Mouse (Mus musculus) intestine, postnatal 0 days (tissue): ENCODE measurements at regions not wholly inside any gene's neighbourhood (a gene's known extent, or its start where the extent isn't known, plus 50 kb on each side); places are given as distances from the start of the nearest gene placed in this dataset.

Source experiments
- ATAC-seq: fragments of 200-750 bp; cut with Nextera tagmentation; 2 replicates; pipeline ENCODE4 v1.8.0; 2017; ENCODE audit warnings: mild to moderate bottlenecking, moderate TSS enrichment, moderate library complexity
- H3K27ac ChIP-seq: fragments of 300-500 bp; sonication (generic); 2 replicates; pipeline ENCODE4 v1.5.1; 2014; ENCODE audit warnings: mild to moderate bottlenecking, low read depth, low read length, moderate library complexity
- H3K27me3 ChIP-seq: fragments of 300-500 bp; sonication (generic); replicated peaks from 2 replicates; pipeline ENCODE4 v1.6.1; 2014; ENCODE audit warnings: low read length, mixed read lengths; ENCODE audit not compliant: control insufficient read depth, insufficient read depth
- H3K36me3 ChIP-seq: fragments of 300-500 bp; sonication (generic); 2 replicates; pipeline ENCODE4 v1.6.1; 2014; ENCODE audit warnings: mild to moderate bottlenecking, moderate library complexity; ENCODE audit not compliant: control insufficient read depth, insufficient read depth
- H3K4me1 ChIP-seq: fragments of 300-500 bp; sonication (generic); replicated peaks from 2 replicates; pipeline ENCODE4 v1.6.1; 2014; ENCODE audit warnings: antibody characterized with exemption, low read length, mixed read lengths; ENCODE audit not compliant: control insufficient read depth, insufficient read depth
- H3K4me2 ChIP-seq: fragments of 300-500 bp; sonication (generic); replicated peaks from 2 replicates; pipeline ENCODE4 v1.6.1; 2014; ENCODE audit warnings: low read depth, mild to moderate bottlenecking, moderate library complexity
- H3K4me3 ChIP-seq: fragments of 300-500 bp; sonication (generic); 2 replicates; pipeline ENCODE4 v1.5.1; 2014; ENCODE audit warnings: low read depth, low read length
- H3K9ac ChIP-seq: fragments of 300-500 bp; sonication (generic); 2 replicates; pipeline ENCODE4 v1.6.1; 2014; ENCODE audit warnings: mild to moderate bottlenecking, low read depth, low read length
- H3K9me3 ChIP-seq: fragments of 300-500 bp; sonication (generic); 2 replicates; pipeline ENCODE4 v1.6.1; 2016; ENCODE audit warnings: mixed run types; ENCODE audit not compliant: control insufficient read depth
- CTCF ChIP-seq: sonication (generic); IDR thresholded peaks from 2 replicates; pipeline ENCODE4 v1.5.1; 2016; ENCODE audit warnings: low read depth, mild to moderate bottlenecking, control low read depth, antibody characterized with exemption, moderate library complexity
- WGBS: fragments of 180-500 bp; shearing (Covaris S2); extraction: QIAGEN DNeasy Blood & Tissue Kit; methylation state at CpG from one replicate; pipeline ENCODE4 v1.1.7; 2014; 5-methylcytosine and 5-hydroxymethylcytosine counted together

- H3K27me3 ChIP-seq: no peaks in the 10 kb centered on the region
- ATAC-seq: no peak
- no peak overlapping the region for H3K4me2 ChIP-seq
- H3K36me3 ChIP-seq: no peaks in the 10 kb centered on the region
- H3K4me3 ChIP-seq: no peak overlapping the region
- H3K9me3 ChIP-seq: no peaks in the 10 kb centered on the region
- no peak overlapping the region for H3K27ac ChIP-seq
- H3K4me1 ChIP-seq: no peaks in the 10 kb centered on the region
- H3K9ac ChIP-seq: no peak overlapping the region
- no peak for TF ChIP-seq CTCF
- 85% methylated on average over 10 of the region's 10 CpGs for WGBS
These were observed 274.4 kb upstream of the Gm10131 start for GRCm38 (mm10) chr8:34385806-34386439.

GRCm38 (mm10) chr8:34380615-34381014 is 269.1 kb upstream of the Gm10131 start:
- TF ChIP-seq CTCF: no peak
- no peaks in the 10 kb centered on the region for H3K4me1 ChIP-seq
- WGBS: 72% methylated on average over 19 of the region's 19 CpGs
- H3K27me3 ChIP-seq: no peaks in the 10 kb centered on the region
- no peaks in the 10 kb centered on the region for H3K9me3 ChIP-seq
- ATAC-seq: no peak
- H3K4me2 ChIP-seq: no peak overlapping the region
- H3K27ac ChIP-seq: no peak overlapping the region
- no peaks in the 10 kb centered on the region for H3K36me3 ChIP-seq
- H3K9ac ChIP-seq: no peak overlapping the region
- no peak overlapping the region for H3K4me3 ChIP-seq

- TF ChIP-seq CTCF: no peak
- H3K27ac ChIP-seq: no peak overlapping the region
- WGBS: 44% methylated on average over 3 of the region's 3 CpGs
- no peaks in the 10 kb centered on the region for H3K9me3 ChIP-seq
- ATAC-seq: no peak
- H3K4me1 ChIP-seq: no peaks in the 10 kb centered on the region
- no peak overlapping the region for H3K4me2 ChIP-seq
- H3K9ac ChIP-seq: no peak overlapping the region
- no peaks in the 10 kb centered on the region for H3K27me3 ChIP-seq
- no peaks in the 10 kb centered on the region for H3K36me3 ChIP-seq
- no peak overlapping the region for H3K4me3 ChIP-seq
These were observed 265.6 kb upstream of the Gm10131 start for GRCm38 (mm10) chr8:34377154-34377553.

GRCm38 (mm10) chr8:34374242-34374641 is 262.7 kb upstream of the Gm10131 start:
- Histone ChIP-seq H3K4me2 (no peak overlapping the region), H3K27ac (no peak overlapping the region), H3K9ac (no peak overlapping the region), H3K4me1 (no peaks in the 10 kb centered on the region), H3K4me3 (no peak overlapping the region), H3K27me3 (no peaks in the 10 kb centered on the region), H3K36me3 (no peaks in the 10 kb centered on the region), H3K9me3 (no peaks in the 10 kb centered on the region)
- ATAC-seq: no peak
- WGBS: 91% methylated on average over 9 of the region's 9 CpGs
- no peak for TF ChIP-seq CTCF

DNA sequence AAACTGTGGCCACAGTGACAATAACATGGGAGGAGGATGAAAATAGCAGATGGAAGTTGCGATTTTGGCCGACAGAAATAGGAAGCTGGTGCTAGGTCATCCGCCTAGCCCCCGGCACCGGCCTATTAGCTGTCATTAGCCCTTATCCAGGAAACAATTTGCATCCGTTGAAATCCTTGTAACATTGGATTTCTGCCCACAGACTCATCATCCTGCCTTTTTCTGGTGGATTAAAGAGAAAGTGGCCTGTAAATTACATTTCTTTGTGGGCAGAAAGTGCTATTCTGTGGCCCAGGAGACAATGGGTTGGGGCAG is 261.1 kb upstream of the Gm10131 start:
- H3K9ac ChIP-seq: no peak overlapping the region
- no peaks in the 10 kb centered on the region for H3K36me3 ChIP-seq
- no peak overlapping the region for H3K4me2 ChIP-seq
- no peaks in the 10 kb centered on the region for H3K27me3 ChIP-seq
- WGBS: 54% methylated on average over 6 of the region's 6 CpGs
- ATAC-seq: no peak
- no peak overlapping the region for H3K4me3 ChIP-seq
- H3K9me3 ChIP-seq: no peaks in the 10 kb centered on the region
- no peaks in the 10 kb centered on the region for H3K4me1 ChIP-seq
- H3K27ac ChIP-seq: no peak overlapping the region
- no peak for TF ChIP-seq CTCF

GRCm38 (mm10) chr8:34371973-34372665 is 260.6 kb upstream of the Gm10131 start:
- no peak for ATAC-seq
- Histone ChIP-seq H3K36me3 (no peaks in the 10 kb centered on the region), H3K27me3 (no peaks in the 10 kb centered on the region), H3K4me2 (no peak overlapping the region), H3K9me3 (no peaks in the 10 kb centered on the region), H3K27ac (no peak overlapping the region), H3K4me1 (no peaks in the 10 kb centered on the region), H3K4me3 (no peak overlapping the region), H3K9ac (no peak overlapping the region)
- TF ChIP-seq CTCF: no peak
- WGBS: 88% methylated on average over 17 of the region's 17 CpGs
